ENCODE assay signal across 9 mouse cellular contexts in genomic region chr4:53218752-53219151, GRCm38 (mm10). TPM values are rescaled to one million over a fixed set of nuclear protein-coding genes. Genes with fewer than 3 reads are reported as not detected.
DNase-seq lines count a peak whose midpoint lies in the region; ATAC-seq and TF ChIP-seq lines count a peak whose summit lies in the region.
"Had no signal": no experiment of that assay in that cellular context is flagged by ENCODE, and none has a peak within 500 bp of the region (broad histone marks: within the 10 kb centered on the region; RNA-seq: fewer than 3 reads in every experiment).

No protein-coding gene starts in this region.

- no peaks in the 10 kb centered on the region for H3K9me3 ChIP-seq in midbrain, embryonic 14.5 days (ENCODE audit: control insufficient read depth, low read length)
- H3K9me3 ChIP-seq in midbrain, embryonic 13.5 days = no peaks in the 10 kb centered on the region
- H3K9me3 ChIP-seq in midbrain, embryonic 16.5 days (replicated peaks; ENCODE audit: control insufficient read depth, low read length, poor library complexity, severe bottlenecking) = no peaks in the 10 kb centered on the region
- H3K9me3 ChIP-seq in intestine, postnatal 0 days (ENCODE audit: control insufficient read depth) = no peaks in the 10 kb centered on the region

- no peak overlapping the region for H3K9ac ChIP-seq in midbrain, embryonic 14.5 days (replicated peaks; ENCODE audit: low read length)
- no peak overlapping the region for H3K9ac ChIP-seq in midbrain, embryonic 13.5 days (replicated peaks)
- no peak overlapping the region for H3K9ac ChIP-seq in midbrain, embryonic 16.5 days (ENCODE audit: low read depth, low read length)
- H3K9ac ChIP-seq in intestine, postnatal 0 days (ENCODE audit: low read depth, low read length) = no peak overlapping the region

- ATAC-seq in midbrain, embryonic 14.5 days (ENCODE audit: low FRiP score, low TSS enrichment) = no peak
- ATAC-seq in midbrain, embryonic 13.5 days = no peak
- ATAC-seq in midbrain, embryonic 16.5 days = peak; percentile 41
- no peak for ATAC-seq in intestine, postnatal 0 days

- H3K27ac ChIP-seq in midbrain, embryonic 14.5 days (replicated peaks; ENCODE audit: low read depth, low read length) = 0 out of 2 replicates have a peak overlapping the region, but pooled peaks have one; percentile 20
- no peak overlapping the region; the same call in 1 of the 2 replicates for H3K27ac ChIP-seq in midbrain, embryonic 13.5 days
- H3K27ac ChIP-seq in layer of hippocampus, adult 2 months = peak overlapping the region; percentile 93
- peak overlapping the region; percentile 88 for H3K27ac ChIP-seq in midbrain, embryonic 16.5 days (ENCODE audit: low read length)
- no peak overlapping the region for H3K27ac ChIP-seq in intestine, postnatal 0 days (ENCODE audit: low read depth, low read length)
- H3K27ac ChIP-seq: kidney, postnatal 0 days had no signal

- TF ChIP-seq CTCF in layer of hippocampus, adult 2 months (conservative IDR thresholded peaks at IDR 0.05) = no peak
- no peak for TF ChIP-seq CTCF in intestine, postnatal 0 days (IDR thresholded peaks at IDR 0.05; ENCODE audit: low read depth)

- no peaks in the 10 kb centered on the region for H3K27me3 ChIP-seq in midbrain, embryonic 14.5 days (ENCODE audit: control insufficient read depth, insufficient read depth, low read length)
- no peaks in the 10 kb centered on the region for H3K27me3 ChIP-seq in midbrain, embryonic 13.5 days
- no peaks in the 10 kb centered on the region for H3K27me3 ChIP-seq in midbrain, embryonic 16.5 days (ENCODE audit: control insufficient read depth, insufficient read depth, low read depth, low read length)
- H3K27me3 ChIP-seq in intestine, postnatal 0 days (replicated peaks; ENCODE audit: control insufficient read depth, insufficient read depth, low read length) = no peaks in the 10 kb centered on the region

- peak overlapping the region; percentile 86 for H3K4me2 ChIP-seq in midbrain, embryonic 14.5 days (ENCODE audit: low read length)
- no peak overlapping the region for H3K4me2 ChIP-seq in midbrain, embryonic 13.5 days (replicated peaks)
- H3K4me2 ChIP-seq in midbrain, embryonic 16.5 days (ENCODE audit: low read length) = no peak overlapping the region
- no peak overlapping the region for H3K4me2 ChIP-seq in intestine, postnatal 0 days (replicated peaks; ENCODE audit: low read depth)

- peaks cover 13% of the 10 kb centered on the region for H3K4me1 ChIP-seq in midbrain, embryonic 14.5 days (ENCODE audit: control insufficient read depth, insufficient read depth, low read length)
- peaks cover 19% of the 10 kb centered on the region for H3K4me1 ChIP-seq in midbrain, embryonic 13.5 days (replicated peaks)
- peaks cover 17% of the 10 kb centered on the region for H3K4me1 ChIP-seq in midbrain, embryonic 16.5 days (ENCODE audit: control insufficient read depth, insufficient read depth, low read length)
- H3K4me1 ChIP-seq in intestine, postnatal 0 days (replicated peaks; ENCODE audit: control insufficient read depth, insufficient read depth, low read length) = peaks cover 3% of the 10 kb centered on the region

- no peak overlapping the region for H3K4me3 ChIP-seq in midbrain, embryonic 14.5 days (replicated peaks; ENCODE audit: low read depth, low read length)
- H3K4me3 ChIP-seq in midbrain, embryonic 13.5 days (replicated peaks) = no peak overlapping the region
- H3K4me3 ChIP-seq in layer of hippocampus, adult 2 months = peak overlapping the region; percentile 67; the same call in 1 of the 2 replicates
- H3K4me3 ChIP-seq in midbrain, embryonic 16.5 days (ENCODE audit: low read depth, low read length) = no peak overlapping the region
- H3K4me3 ChIP-seq in intestine, postnatal 0 days (ENCODE audit: low read depth, low read length) = no peak overlapping the region

- DNase-seq in adrenal gland, adult 8-10 months = peak; percentile 15
- DNase-seq in adrenal gland, postnatal 25 days = no peak
- DNase-seq in midbrain, embryonic 14.5 days = peak; percentile 17
- peak; percentile 50 to 70 for DNase-seq in layer of hippocampus, adult 2 months (ENCODE audit: low spot score in 2 of 2)
- DNase-seq in c-Kit-positive CD71-positive TER-119-positive erythroid progenitor cells, embryonic 14.5 days (ENCODE audit: low spot score) = no peak

- no peaks in the 10 kb centered on the region for H3K36me3 ChIP-seq in midbrain, embryonic 14.5 days (ENCODE audit: control insufficient read depth, insufficient read depth, low read length)
- H3K36me3 ChIP-seq in midbrain, embryonic 13.5 days = no peaks in the 10 kb centered on the region
- H3K36me3 ChIP-seq in midbrain, embryonic 16.5 days (ENCODE audit: control insufficient read depth, insufficient read depth, low read length) = no peaks in the 10 kb centered on the region
- no peaks in the 10 kb centered on the region for H3K36me3 ChIP-seq in intestine, postnatal 0 days (ENCODE audit: control insufficient read depth, insufficient read depth)

- WGBS in midbrain, embryonic 14.5 days = 32% methylated on average over 7 of the region's 7 CpGs
- WGBS in midbrain, embryonic 13.5 days = 37% methylated on average over 7 of the region's 7 CpGs
- 36% methylated on average over 7 of the region's 7 CpGs for WGBS in midbrain, embryonic 16.5 days
- WGBS in intestine, postnatal 0 days = 58% methylated on average over 7 of the region's 7 CpGs

RNA-seq across cellular contexts. Expression of gene Abca1, which starts 59.1 kb away (rescaled TPM):
- 100 to 1,000 TPM; 145 to 233 (median 191) TPM for total RNA-seq in adrenal gland, adult 8-10 months (2022)
- 165 and 265 TPM in 2 replicates for total RNA-seq in adrenal gland, postnatal 25 days (2021)
- 9.0 and 16.9 TPM in 2 replicates for polyA plus RNA-seq in midbrain, embryonic 14.5 days (2014; fragmentation: Nextera tagmentation; extraction: Ambion mirVana)
- 8.3 and 8.7 TPM in 2 replicates for polyA plus RNA-seq in midbrain, embryonic 13.5 days (2015; fragmentation: Nextera tagmentation; extraction: Ambion mirVana)
- 10 to 100 TPM; 20.7 to 22.3 TPM for total RNA-seq in layer of hippocampus, adult 2 months (2021)
- polyA plus RNA-seq in midbrain, embryonic 16.5 days (2015; fragmentation: Nextera tagmentation; extraction: Ambion mirVana) = 9.3 and 9.9 TPM in 2 replicates
- polyA plus RNA-seq in intestine, postnatal 0 days (2015; fragmentation: Nextera tagmentation; extraction: Ambion mirVana) = 1.4 and 1.5 TPM in 2 replicates

Comparison
In these comparisons a context has a peak if more than half of its experiments do, and no peak if none do; other contexts are left out.
1. DNase-seq: peak in adrenal gland, adult 8-10 months (single experiment), midbrain, embryonic 14.5 days (single experiment) and layer of hippocampus, adult 2 months (2 of 2); none in adrenal gland, postnatal 25 days (single experiment) and c-Kit-positive CD71-positive TER-119-positive erythroid progenitor cells, embryonic 14.5 days (single experiment).
2. H3K27ac ChIP-seq: peak in midbrain, embryonic 14.5 days (single experiment), layer of hippocampus, adult 2 months (single experiment) and midbrain, embryonic 16.5 days (single experiment); none in midbrain, embryonic 13.5 days (single experiment) and intestine, postnatal 0 days (single experiment).